Mouse (Mus musculus): ENCODE measurements at regions not wholly inside any gene's neighbourhood (a gene's known extent, or its start where the extent isn't known, plus 50 kb on each side); places are given as distances from the start of the nearest gene placed in this dataset.

DNA sequence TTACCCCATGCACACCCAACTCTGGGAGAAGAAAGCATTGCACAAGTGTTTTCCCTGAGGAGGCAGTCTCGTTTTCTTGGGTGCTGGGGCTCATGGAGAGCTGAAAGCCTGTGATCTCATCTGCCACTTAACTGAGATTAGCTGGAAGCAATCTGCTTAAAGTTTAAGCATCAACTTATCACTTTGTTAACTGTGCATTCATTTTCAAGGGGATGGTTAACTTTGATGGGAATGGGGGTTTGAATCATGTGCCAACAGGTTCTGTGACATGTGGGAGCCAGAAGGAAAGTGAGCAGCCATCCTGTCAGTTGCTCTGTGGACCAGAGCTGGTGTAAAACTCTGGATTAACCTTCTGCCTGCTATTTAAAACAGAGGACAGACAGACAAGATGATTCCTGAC lies 315.2 kb upstream of the Plxna2 start:
- TF ChIP-seq POLR2A (IDR thresholded peaks at IDR 0.05; ENCODE audit: insufficient read length, low read depth) = no peak
- no peak for TF ChIP-seq POLR2AphosphoS2 (IDR thresholded peaks at IDR 0.05; ENCODE audit: insufficient read length, low read depth)
- no peak for TF ChIP-seq MAX (IDR thresholded peaks at IDR 0.05; ENCODE audit: low read depth)
- no peak for TF ChIP-seq MYOG (IDR thresholded peaks at IDR 0.05; ENCODE audit: control insufficient read depth in 1 of 3, insufficient read depth in 1 of 3, insufficient read length in 2 of 3, low read depth in 2 of 3)
- TF ChIP-seq E2F4 (IDR thresholded peaks at IDR 0.05; ENCODE audit: insufficient read depth) = no peak
- TF ChIP-seq MYOD1 (IDR thresholded peaks at IDR 0.05; ENCODE audit: control insufficient read depth in 1 of 3, insufficient read length in 2 of 3, low read depth in 2 of 3) = no peak

Measured in myocyte (in vitro differentiated cells).